Mouse (Mus musculus): ENCODE measurements around the gene Slc41a1. TPM values are rescaled to one million over a fixed set of nuclear protein-coding genes. Genes with fewer than 3 reads are reported as not detected.
"Not testable (repeated sequence)": the region's sequence is repeated elsewhere in the genome, so short reads cannot be mapped to it uniquely, and the experiment has no call there.

Slc41a1 gene
- polyA plus RNA-seq, 1 experiment = 15.0 TPM

DNA sequence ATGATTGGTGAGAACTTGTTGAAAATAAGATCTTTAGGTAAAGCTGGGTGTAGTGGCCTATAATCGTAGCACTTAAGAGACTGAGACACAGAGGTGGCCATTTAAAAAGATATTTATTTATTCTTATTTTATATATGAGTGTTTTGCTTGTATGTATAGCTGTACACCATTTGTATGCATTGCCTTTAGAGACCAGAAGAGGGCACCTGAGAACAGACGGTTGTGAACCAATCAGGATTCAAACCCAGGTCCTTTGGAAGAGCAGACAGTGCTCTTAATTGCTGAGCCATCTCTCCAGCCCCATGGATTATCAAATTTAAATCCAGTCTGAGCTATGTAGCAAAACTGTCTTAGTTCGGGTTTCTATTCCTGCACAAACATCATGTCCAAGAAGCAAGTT, 13.1 kb upstream of the Slc41a1 start:
- peaks cover 9% of the 10 kb centered on the region for H3K36me3 ChIP-seq (ENCODE audit: control insufficient read depth, insufficient read depth, low read length)
- 86% methylated on average over 3 of the region's 3 CpGs for WGBS
- no peaks in the 10 kb centered on the region for H3K4me1 ChIP-seq (ENCODE audit: control insufficient read depth, insufficient read depth, insufficient read length, low read length)
- no peak for TF ChIP-seq POLR2A (IDR thresholded peaks at IDR 0.05; ENCODE audit: low read depth, low read length)
- no peak for TF ChIP-seq CTCF (IDR thresholded peaks at IDR 0.05; ENCODE audit: extremely low read depth, insufficient read length, insufficient replicate concordance, low read depth, low read length)
- no peak overlapping the region for H3K27ac ChIP-seq (ENCODE audit: insufficient read depth, low read depth, low read length)
- H3K27me3 ChIP-seq (ENCODE audit: control insufficient read depth, insufficient read depth, low read length) = 0 out of 2 replicates have a peak, but pooled peaks cover under 1% of the 10 kb centered on the region
- no peak overlapping the region for H3K4me3 ChIP-seq (ENCODE audit: low read depth, low read length)

DNA sequence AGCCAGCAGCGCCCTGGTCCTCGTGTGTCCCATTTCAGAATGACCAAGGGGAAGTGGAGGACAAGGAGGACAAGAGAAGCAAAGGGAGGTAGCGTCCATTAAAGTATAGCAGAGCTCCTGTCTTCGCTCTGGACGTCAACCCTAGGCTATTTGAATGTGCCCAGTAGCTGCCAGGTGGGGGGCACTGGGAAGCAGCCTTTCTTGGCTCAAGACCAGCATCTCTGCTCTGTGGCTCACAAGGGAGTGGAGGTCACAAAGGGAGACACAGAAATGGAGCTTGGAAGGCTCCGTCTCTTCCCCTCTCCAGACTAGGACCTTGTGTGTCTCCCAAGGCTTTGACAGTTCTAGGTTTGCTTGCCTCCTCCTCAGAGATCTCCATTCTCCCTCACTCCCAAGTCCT, 10.4 kb upstream of the Slc41a1 start:
- WGBS = 54% methylated on average over 6 of the region's 6 CpGs
- no peak overlapping the region for H3K27ac ChIP-seq (ENCODE audit: insufficient read depth, low read depth, low read length)
- H3K4me1 ChIP-seq (ENCODE audit: control insufficient read depth, insufficient read depth, insufficient read length, low read length) = no peaks in the 10 kb centered on the region
- TF ChIP-seq CTCF (IDR thresholded peaks at IDR 0.05; ENCODE audit: extremely low read depth, insufficient read length, insufficient replicate concordance, low read depth, low read length) (no peak), POLR2A (IDR thresholded peaks at IDR 0.05; ENCODE audit: low read depth, low read length) (no peak)
- H3K27me3 ChIP-seq (ENCODE audit: control insufficient read depth, insufficient read depth, low read length) = 0 out of 2 replicates have a peak, but pooled peaks cover 2% of the 10 kb centered on the region
- no peak overlapping the region for H3K4me3 ChIP-seq (ENCODE audit: low read depth, low read length)
- peaks cover 9% of the 10 kb centered on the region for H3K36me3 ChIP-seq (ENCODE audit: control insufficient read depth, insufficient read depth, low read length)

- not testable (repeated sequence) for H3K27me3 ChIP-seq (ENCODE audit: control insufficient read depth, insufficient read depth, low read length); H3K36me3 ChIP-seq (ENCODE audit: control insufficient read depth, insufficient read depth, low read length); H3K4me1 ChIP-seq (ENCODE audit: control insufficient read depth, insufficient read depth, insufficient read length, low read length)
- Histone ChIP-seq H3K4me3 (ENCODE audit: low read depth, low read length) (0 out of 2 replicates have a peak overlapping the region, but pooled peaks have one; percentile 6), H3K27ac (ENCODE audit: insufficient read depth, low read depth, low read length) (peak overlapping the region; percentile 9; the same call in 1 of the 2 replicates)
- WGBS = 85% methylated on average over 9 of the region's 9 CpGs
These were observed 6.9 kb upstream of the Slc41a1 start for GRCm38 (mm10) chr1:131820353-131820752.

- TF ChIP-seq POLR2A (IDR thresholded peaks at IDR 0.05; ENCODE audit: low read depth, low read length) (no peak), CTCF (IDR thresholded peaks at IDR 0.05; ENCODE audit: extremely low read depth, insufficient read length, insufficient replicate concordance, low read depth, low read length) (no peak)
- no peak overlapping the region for H3K4me3 ChIP-seq (ENCODE audit: low read depth, low read length)
- WGBS = 63% methylated on average over 10 of the region's 10 CpGs
- no peaks in the 10 kb centered on the region for H3K4me1 ChIP-seq (ENCODE audit: control insufficient read depth, insufficient read depth, insufficient read length, low read length)
- 0 out of 2 replicates have a peak, but pooled peaks cover 2% of the 10 kb centered on the region for H3K27me3 ChIP-seq (ENCODE audit: control insufficient read depth, insufficient read depth, low read length)
- H3K36me3 ChIP-seq (ENCODE audit: control insufficient read depth, insufficient read depth, low read length) = peaks cover 3% of the 10 kb centered on the region; the same call in 1 of the 2 replicates
- peak overlapping the region; percentile 9; the same call in 1 of the 2 replicates for H3K27ac ChIP-seq (ENCODE audit: insufficient read depth, low read depth, low read length)
These were observed 6.4 kb upstream of the Slc41a1 start for GRCm38 (mm10) chr1:131820887-131821328.

GRCm38 (mm10) chr1:131822292-131822691, 5.0 kb upstream of the Slc41a1 start:
- no peaks in the 10 kb centered on the region for H3K4me1 ChIP-seq (ENCODE audit: control insufficient read depth, insufficient read depth, insufficient read length, low read length)
- H3K27me3 ChIP-seq (ENCODE audit: control insufficient read depth, insufficient read depth, low read length) = 0 out of 2 replicates have a peak, but pooled peaks cover 2% of the 10 kb centered on the region
- H3K27ac ChIP-seq (ENCODE audit: insufficient read depth, low read depth, low read length) = no peak overlapping the region
- H3K36me3 ChIP-seq (ENCODE audit: control insufficient read depth, insufficient read depth, low read length) = no peaks in the 10 kb centered on the region
- WGBS = 78% methylated on average over 8 of the region's 8 CpGs
- H3K4me3 ChIP-seq (ENCODE audit: low read depth, low read length) = no peak overlapping the region
- TF ChIP-seq POLR2A (IDR thresholded peaks at IDR 0.05; ENCODE audit: low read depth, low read length) = no peak
- no peak for TF ChIP-seq CTCF (IDR thresholded peaks at IDR 0.05; ENCODE audit: extremely low read depth, insufficient read length, insufficient replicate concordance, low read depth, low read length)

DNA sequence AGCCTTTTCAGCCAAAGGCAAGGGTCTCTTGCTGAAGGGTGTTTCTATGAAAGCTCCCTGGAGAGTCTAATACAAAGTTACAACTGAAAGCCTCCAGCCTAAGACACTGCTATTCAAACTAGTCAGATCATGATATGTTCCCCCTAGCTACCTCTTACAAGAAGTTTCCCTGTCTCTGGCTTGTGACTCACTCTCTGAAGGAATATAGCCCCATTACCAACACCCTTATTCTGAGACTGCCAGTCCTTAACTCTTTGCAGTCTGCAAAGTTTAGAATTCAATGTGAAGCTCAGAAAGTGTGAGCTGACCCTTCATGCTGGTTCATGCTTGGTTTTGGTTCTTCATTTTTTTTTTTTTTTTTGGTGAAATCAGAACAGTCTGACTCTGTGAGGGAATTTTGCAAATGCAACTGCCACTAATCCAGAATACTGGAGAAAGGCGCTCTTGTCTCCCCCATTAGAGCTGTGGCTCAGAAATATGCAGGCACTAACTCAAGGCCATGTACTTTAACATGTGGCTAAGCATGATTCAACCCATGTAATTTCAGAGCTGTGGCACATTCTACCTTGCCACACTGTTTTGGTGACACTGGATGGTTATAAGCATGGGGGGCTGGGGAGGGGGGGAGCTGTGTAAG, 4.3 kb upstream of the Slc41a1 start:
- no peak for TF ChIP-seq CTCF (IDR thresholded peaks at IDR 0.05; ENCODE audit: extremely low read depth, insufficient read length, insufficient replicate concordance, low read depth, low read length)
- TF ChIP-seq POLR2A (IDR thresholded peaks at IDR 0.05; ENCODE audit: low read depth, low read length) = no peak
- WGBS = 92% methylated on average over 1 of the region's 1 CpGs
- H3K4me1 ChIP-seq (ENCODE audit: control insufficient read depth, insufficient read depth, insufficient read length, low read length) = no peaks in the 10 kb centered on the region
- no peaks in the 10 kb centered on the region for H3K36me3 ChIP-seq (ENCODE audit: control insufficient read depth, insufficient read depth, low read length)
- H3K27me3 ChIP-seq (ENCODE audit: control insufficient read depth, insufficient read depth, low read length) = 0 out of 2 replicates have a peak, but pooled peaks cover 2% of the 10 kb centered on the region
- H3K4me3 ChIP-seq (ENCODE audit: low read depth, low read length) = no peak overlapping the region
- no peak overlapping the region for H3K27ac ChIP-seq (ENCODE audit: insufficient read depth, low read depth, low read length)

DNA sequence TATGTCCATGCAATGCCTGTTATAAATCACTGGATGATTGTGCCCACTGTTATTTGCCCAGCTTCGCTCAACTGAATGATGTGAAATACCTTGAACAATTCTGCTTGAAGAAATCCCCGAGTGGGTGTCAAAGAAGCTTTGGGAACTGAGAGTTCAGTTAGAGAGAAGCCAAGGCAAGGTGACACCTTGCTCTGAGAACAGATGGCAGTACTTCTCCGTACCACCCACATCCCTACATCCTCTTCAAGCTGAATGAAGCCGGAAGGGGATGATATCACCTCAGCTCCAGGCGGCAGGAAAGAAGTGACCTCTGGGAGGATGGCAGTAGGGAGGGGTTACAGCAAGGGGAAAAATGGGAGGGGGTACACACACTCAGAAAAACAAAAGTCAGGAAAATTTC, 3.7 kb upstream of the Slc41a1 start:
- H3K4me3 ChIP-seq (ENCODE audit: low read depth, low read length) = no peak overlapping the region
- H3K36me3 ChIP-seq (ENCODE audit: control insufficient read depth, insufficient read depth, low read length) = no peaks in the 10 kb centered on the region
- 76% methylated on average over 5 of the region's 5 CpGs for WGBS
- no peaks in the 10 kb centered on the region for H3K4me1 ChIP-seq (ENCODE audit: control insufficient read depth, insufficient read depth, insufficient read length, low read length)
- 0 out of 2 replicates have a peak, but pooled peaks cover 2% of the 10 kb centered on the region for H3K27me3 ChIP-seq (ENCODE audit: control insufficient read depth, insufficient read depth, low read length)
- TF ChIP-seq POLR2A (IDR thresholded peaks at IDR 0.05; ENCODE audit: low read depth, low read length) (no peak), CTCF (IDR thresholded peaks at IDR 0.05; ENCODE audit: extremely low read depth, insufficient read length, insufficient replicate concordance, low read depth, low read length) (no peak)
- H3K27ac ChIP-seq (ENCODE audit: insufficient read depth, low read depth, low read length) = no peak overlapping the region

All from small intestine, adult 2 months (tissue).